Mouse (Mus musculus): ENCODE results near the gene Sowahb. TPM values are rescaled to one million over a fixed set of nuclear protein-coding genes. Genes with fewer than 3 reads are reported as not detected.
A peak's percentile ranks its signal among the peaks of the same experiment; 100 is the strongest.
"Not testable (repeated sequence)": the region's sequence is repeated elsewhere in the genome, so short reads cannot be mapped to it uniquely, and the experiment has no call there.

Gene Sowahb
- polyA plus RNA-seq, 1 experiment: 2.0 TPM

DNA sequence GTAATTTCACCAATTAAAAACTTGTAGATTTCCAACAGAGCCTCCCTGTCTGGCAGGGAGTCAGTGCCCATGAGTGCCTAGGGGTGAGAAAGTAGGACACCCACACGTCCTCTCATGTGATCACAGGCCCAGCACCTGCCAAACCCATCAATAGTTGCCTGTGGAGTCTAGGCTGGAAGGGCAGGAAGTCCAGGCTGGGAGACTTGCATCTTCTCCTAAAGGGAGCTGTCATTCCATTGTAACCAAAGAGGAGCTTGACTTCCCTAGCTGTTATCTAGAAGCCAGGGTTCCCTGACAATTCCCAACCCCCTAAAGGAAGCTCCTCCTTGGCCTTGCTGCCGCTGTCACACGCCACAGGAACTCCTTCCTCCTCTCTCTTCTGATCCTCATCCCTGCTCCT, 14.0 kb downstream of the Sowahb start:
- WGBS: 48% methylated on average over 3 of the region's 3 CpGs
- TF ChIP-seq CTCF (IDR thresholded peaks at IDR 0.05; ENCODE audit: insufficient read depth, low read length) (no peak), POLR2A (IDR thresholded peaks at IDR 0.05; ENCODE audit: borderline replicate concordance, extremely low read depth, low read depth, low read length) (no peak)

DNA sequence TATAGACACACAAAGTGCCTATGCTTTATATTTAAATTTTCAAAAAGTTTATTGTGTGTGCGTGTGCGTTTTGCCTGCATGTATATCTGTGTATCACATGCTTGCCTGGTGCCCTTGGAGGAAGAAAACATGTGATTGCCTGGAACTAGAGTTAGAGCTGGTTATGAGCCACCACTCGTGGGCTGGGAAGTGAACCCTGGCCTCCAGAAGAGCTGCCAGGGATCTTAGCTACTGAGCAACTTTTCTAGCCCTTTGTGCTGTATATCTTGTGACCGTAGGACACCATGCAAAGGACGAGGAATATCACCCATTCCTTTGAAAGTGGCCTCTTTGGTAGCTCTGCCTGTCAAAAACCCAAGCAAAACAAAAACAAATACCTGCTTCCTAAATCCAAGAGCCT, 14.4 kb downstream of the Sowahb start:
- WGBS: 86% methylated on average over 5 of the region's 5 CpGs
- TF ChIP-seq CTCF (IDR thresholded peaks at IDR 0.05; ENCODE audit: insufficient read depth, low read length) (no peak), POLR2A (IDR thresholded peaks at IDR 0.05; ENCODE audit: borderline replicate concordance, extremely low read depth, low read depth, low read length) (no peak)
- Histone ChIP-seq H3K4me3 (replicated peaks; ENCODE audit: extremely low read depth, low read depth, low read length) (no peak overlapping the region), H3K4me1 (ENCODE audit: control insufficient read depth, insufficient read depth, low read length) (no peaks in the 10 kb centered on the region)
- no peak for DNase-seq

More for the DNA sequence above, 14.0 kb downstream of the Sowahb start:
- no peak overlapping the region for H3K4me3 ChIP-seq (replicated peaks; ENCODE audit: extremely low read depth, low read depth, low read length)
- H3K4me1 ChIP-seq (ENCODE audit: control insufficient read depth, insufficient read depth, low read length): no peaks in the 10 kb centered on the region
- no peak for DNase-seq

DNA sequence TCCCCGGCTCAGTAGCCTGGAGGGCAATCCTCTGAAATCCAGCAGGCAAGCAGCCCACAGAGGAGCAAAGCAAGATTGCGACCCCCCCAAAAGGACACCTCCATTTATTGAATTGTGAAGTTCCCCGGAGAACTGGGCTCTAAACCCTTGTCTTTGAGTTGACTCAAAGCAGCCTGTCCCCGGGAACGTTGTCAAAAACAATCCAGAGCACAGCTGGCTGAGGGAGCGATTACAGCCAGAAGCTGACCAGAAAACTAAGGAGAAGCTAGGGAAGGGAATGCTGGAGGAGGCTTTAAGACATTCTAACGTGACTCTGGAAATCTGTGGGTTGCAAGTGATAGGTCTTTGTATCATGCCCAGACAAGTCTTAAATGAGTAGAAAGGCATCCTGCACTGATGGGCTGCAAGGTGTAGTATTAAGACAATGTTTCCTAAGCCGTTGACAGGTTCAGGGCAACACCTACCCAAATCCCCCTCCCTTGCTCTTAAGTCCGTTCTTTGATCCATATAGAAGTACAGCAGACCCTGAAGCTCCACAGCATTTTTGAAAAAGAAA, 17.6 kb downstream of the Sowahb start:
- H3K4me3 ChIP-seq (replicated peaks; ENCODE audit: extremely low read depth, low read depth, low read length): no peak overlapping the region
- no peak for DNase-seq
- no peak for TF ChIP-seq POLR2A (IDR thresholded peaks at IDR 0.05; ENCODE audit: borderline replicate concordance, extremely low read depth, low read depth, low read length)
- TF ChIP-seq CTCF (IDR thresholded peaks at IDR 0.05; ENCODE audit: insufficient read depth, low read length): no peak
- WGBS: 47% methylated on average over 9 of the region's 9 CpGs
- H3K4me1 ChIP-seq (ENCODE audit: control insufficient read depth, insufficient read depth, low read length): no peaks in the 10 kb centered on the region; the same call in 1 of the 2 replicates

DNA sequence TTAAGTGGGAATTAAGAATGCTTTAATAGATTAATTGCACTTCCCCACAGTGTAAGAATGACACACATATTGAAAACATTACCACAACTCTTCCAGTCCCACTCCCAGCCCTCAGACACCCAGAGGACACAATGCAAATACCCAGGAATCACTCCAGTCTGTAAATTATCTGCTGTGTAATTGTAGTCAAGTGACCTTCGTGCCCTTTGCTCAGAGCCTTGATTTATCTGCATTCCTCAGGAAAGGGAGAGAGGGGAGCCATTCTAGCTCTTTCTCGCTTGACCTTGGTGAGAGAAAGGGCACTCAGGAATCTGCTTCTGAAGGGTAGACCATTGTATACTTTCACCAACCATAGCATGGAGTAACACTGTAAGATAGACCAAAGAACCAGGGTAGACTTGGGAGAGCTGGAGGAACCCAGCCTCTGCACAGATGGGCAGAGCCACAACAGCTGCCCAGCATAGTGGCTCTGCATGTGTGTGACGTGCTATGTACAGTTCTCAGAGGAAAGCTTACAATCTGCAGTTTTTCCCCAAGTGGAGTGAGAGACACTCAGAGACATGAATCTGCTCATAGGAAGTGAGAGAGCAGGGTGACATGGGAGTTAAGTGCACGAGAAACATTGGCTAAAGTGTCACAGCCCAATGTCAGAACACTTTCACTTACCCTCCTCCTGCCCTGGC, 18.2 kb downstream of the Sowahb start:
- no peak for TF ChIP-seq CTCF (IDR thresholded peaks at IDR 0.05; ENCODE audit: insufficient read depth, low read length)
- TF ChIP-seq POLR2A (IDR thresholded peaks at IDR 0.05; ENCODE audit: borderline replicate concordance, extremely low read depth, low read depth, low read length): no peak
- no peaks in the 10 kb centered on the region; the same call in 1 of the 2 replicates for H3K4me1 ChIP-seq (ENCODE audit: control insufficient read depth, insufficient read depth, low read length)
- DNase-seq: no peak

DNA sequence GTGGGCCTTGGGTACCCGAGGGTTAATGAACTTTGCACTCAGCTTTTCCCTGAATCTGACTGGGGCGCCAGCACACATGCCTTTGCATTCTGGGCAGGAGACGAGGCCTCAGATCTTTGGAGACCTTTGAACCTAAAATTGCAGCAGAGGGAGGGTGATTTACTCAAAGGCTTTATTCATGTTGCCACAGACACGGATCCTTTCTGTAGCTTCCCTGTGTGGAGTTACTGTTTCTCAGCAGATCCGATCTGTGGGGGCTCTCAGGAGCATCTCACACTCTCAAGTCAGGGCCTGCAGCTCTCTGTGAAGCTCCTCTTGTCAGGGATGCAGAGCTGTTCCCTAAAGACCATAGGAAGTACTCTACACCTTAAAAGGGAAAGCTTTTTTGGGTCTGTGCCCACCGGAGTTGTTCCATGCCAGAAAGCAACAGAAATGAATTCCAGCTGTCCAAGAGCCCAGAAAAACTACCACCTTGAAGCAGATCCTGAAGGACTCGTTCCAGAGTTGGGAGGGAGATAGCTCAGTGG, 20.0 kb downstream of the Sowahb start:
- no peak for TF ChIP-seq POLR2A (IDR thresholded peaks at IDR 0.05; ENCODE audit: borderline replicate concordance, extremely low read depth, low read depth, low read length)
- no peak for TF ChIP-seq CTCF (IDR thresholded peaks at IDR 0.05; ENCODE audit: insufficient read depth, low read length)
- no peak overlapping the region for H3K4me3 ChIP-seq (replicated peaks; ENCODE audit: extremely low read depth, low read depth, low read length)
- WGBS: 44% methylated on average over 7 of the region's 7 CpGs
- peak; percentile 21 for DNase-seq
- no peaks in the 10 kb centered on the region; the same call in 1 of the 2 replicates for H3K4me1 ChIP-seq (ENCODE audit: control insufficient read depth, insufficient read depth, low read length)

More for the DNA sequence above, 18.2 kb downstream of the Sowahb start:
- 50% methylated on average over 4 of the region's 4 CpGs for WGBS
- no peak overlapping the region for H3K4me3 ChIP-seq (replicated peaks; ENCODE audit: extremely low read depth, low read depth, low read length)

DNA sequence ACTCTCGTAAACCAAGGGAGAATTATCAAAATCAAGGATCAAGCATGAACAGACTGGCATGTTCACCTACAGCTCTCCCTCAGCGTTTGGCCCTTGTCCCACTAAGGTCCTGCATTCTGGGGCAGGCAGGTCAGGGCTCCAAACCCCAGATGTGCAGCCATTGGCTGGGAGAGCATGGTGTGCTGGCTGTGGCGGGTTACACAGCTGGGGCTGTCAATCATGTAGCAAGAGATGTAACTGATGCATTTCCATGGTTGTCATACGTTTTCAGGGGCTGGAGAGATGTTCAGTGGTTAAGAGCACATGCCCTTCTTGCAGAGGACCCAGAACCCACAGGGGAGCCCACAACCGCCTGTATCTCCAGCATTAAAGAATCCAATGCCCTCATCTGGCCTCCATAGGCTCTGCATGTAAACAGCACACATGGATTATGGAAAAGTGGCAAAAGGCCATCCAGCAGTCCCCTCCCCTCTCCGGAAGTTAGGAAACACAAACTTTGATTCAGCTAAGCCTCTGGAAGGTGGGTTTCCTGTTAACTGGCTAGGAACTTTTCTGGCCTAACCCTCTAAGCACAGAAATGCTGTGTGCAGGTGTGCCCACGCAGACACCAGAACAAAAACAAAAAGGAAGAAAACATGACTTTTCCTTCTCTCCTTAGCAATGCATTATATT, 22.6 kb downstream of the Sowahb start:
- Histone ChIP-seq H3K4me3 (replicated peaks; ENCODE audit: extremely low read depth, low read depth, low read length) (no peak overlapping the region), H3K4me1 (ENCODE audit: control insufficient read depth, insufficient read depth, low read length) (no peaks in the 10 kb centered on the region; the same call in 1 of the 2 replicates)
- no peak for DNase-seq
- WGBS: 61% methylated on average over 7 of the region's 7 CpGs
- no peak for TF ChIP-seq CTCF (IDR thresholded peaks at IDR 0.05; ENCODE audit: insufficient read depth, low read length)
- no peak for TF ChIP-seq POLR2A (IDR thresholded peaks at IDR 0.05; ENCODE audit: borderline replicate concordance, extremely low read depth, low read depth, low read length)

DNA sequence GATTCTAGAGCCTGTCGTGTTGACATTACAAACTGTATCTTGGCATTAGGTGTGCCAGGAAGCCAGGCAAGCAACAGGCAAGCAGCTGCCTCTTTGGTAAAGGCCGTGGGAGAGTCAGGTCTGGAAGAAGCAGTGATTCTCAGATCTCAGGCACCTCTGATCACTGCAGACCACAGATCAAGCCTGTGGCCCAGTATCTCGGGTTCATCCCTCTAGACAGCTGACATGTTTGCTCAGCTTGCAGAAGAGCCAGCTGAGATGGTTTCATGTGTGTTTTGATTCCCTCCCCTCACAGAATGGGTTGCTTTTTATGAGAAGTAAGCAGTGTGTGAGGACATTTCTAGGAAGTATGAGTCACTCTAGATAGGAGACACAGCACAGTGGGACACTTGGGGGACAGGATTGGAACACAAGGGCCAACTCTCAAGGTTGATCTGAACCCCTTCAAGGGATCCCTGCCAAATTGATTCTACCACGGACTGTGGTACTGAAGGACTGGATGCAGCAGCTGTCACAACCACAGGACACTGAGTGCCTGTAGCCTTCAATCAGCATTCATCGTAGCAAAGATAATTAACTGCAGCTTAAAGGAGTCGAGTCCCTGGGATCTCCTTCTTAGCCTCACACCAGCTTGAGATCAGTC, 24.7 kb downstream of the Sowahb start:
- WGBS: 62% methylated on average over 6 of the region's 6 CpGs
- Histone ChIP-seq H3K4me3 (replicated peaks; ENCODE audit: extremely low read depth, low read depth, low read length) (no peak overlapping the region), H3K4me1 (ENCODE audit: control insufficient read depth, insufficient read depth, low read length) (no peaks in the 10 kb centered on the region)
- no peak for DNase-seq
- TF ChIP-seq CTCF (IDR thresholded peaks at IDR 0.05; ENCODE audit: insufficient read depth, low read length) (no peak), POLR2A (IDR thresholded peaks at IDR 0.05; ENCODE audit: borderline replicate concordance, extremely low read depth, low read depth, low read length) (no peak)

DNA sequence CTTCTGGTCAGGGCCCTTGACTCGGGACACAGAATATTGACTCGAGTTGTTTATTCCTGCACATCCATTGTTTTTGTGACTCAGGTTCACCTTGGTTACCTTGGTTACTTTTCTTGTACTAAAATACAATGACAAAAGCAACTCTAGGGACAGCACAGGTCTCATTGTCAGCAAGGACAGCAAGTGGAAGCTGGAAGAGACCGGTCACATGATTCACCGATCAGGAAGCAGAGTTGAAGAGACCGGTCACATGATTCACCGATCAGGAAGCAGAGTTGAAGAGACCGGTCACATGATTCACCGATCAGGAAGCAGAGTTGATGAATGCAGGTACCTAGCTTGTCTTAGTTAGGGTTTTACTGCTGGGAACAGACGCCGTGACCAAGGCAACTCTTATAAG, 25.6 kb downstream of the Sowahb start:
- H3K4me1 ChIP-seq (ENCODE audit: control insufficient read depth, insufficient read depth, low read length); DNase-seq; H3K4me3 ChIP-seq (replicated peaks; ENCODE audit: extremely low read depth, low read depth, low read length): not testable (repeated sequence)
- 93% methylated on average over 10 of the region's 10 CpGs for WGBS

DNA sequence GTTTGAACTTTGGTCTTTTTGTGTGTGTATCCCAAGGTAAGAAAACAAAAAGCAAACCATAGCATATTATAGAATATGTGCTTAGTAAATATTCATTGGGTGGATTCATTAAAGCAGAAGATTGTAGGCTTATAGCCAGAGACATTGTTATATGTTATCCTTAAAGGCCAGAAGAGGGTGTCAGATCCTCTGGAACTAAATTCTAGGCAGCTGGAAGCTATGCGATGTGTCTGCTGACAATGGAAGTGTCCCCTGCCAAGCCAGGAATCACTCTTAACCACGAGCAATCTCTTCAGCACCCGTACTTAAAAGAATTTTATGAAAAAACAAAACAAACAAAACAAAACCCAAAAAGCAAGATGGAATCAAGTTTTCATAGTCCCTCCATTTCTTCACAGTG, 27.1 kb downstream of the Sowahb start:
- no peaks in the 10 kb centered on the region for H3K4me1 ChIP-seq (ENCODE audit: control insufficient read depth, insufficient read depth, low read length)
- no peak overlapping the region for H3K4me3 ChIP-seq (replicated peaks; ENCODE audit: extremely low read depth, low read depth, low read length)
- DNase-seq: no peak
- TF ChIP-seq POLR2A (IDR thresholded peaks at IDR 0.05; ENCODE audit: borderline replicate concordance, extremely low read depth, low read depth, low read length) (no peak), CTCF (IDR thresholded peaks at IDR 0.05; ENCODE audit: insufficient read depth, low read length) (no peak)
- WGBS: 24% methylated on average over 3 of the region's 3 CpGs

All from lung, adult 2 months (tissue).